Mouse (Mus musculus) limb, embryonic 12.5 days (tissue): Measurements from ENCODE around the gene Cenpe. TPM values are rescaled to one million over a fixed set of nuclear protein-coding genes. Genes with fewer than 3 reads are reported as not detected.

ENCODE experiments used
- ATAC-seq: fragments of 200-750 bp; cut with Nextera tagmentation; 2 replicates; pipeline ENCODE4 v1.8.0; 2017; ENCODE audit warnings: low read depth, moderate TSS enrichment; ENCODE audit not compliant: insufficient number of reproducible peaks, insufficient read depth, low FRiP score, low TSS enrichment
- H3K27ac ChIP-seq: fragments of 300-500 bp; sonication (generic); 2 replicates; pipeline ENCODE4 v1.5.1; 2016; ENCODE audit warnings: mild to moderate bottlenecking, moderate library complexity
- H3K27me3 ChIP-seq: fragments of 300-500 bp; sonication (generic); 2 replicates; pipeline ENCODE4 v1.6.1; 2016; ENCODE audit warnings: mild to moderate bottlenecking, moderate library complexity
- H3K36me3 ChIP-seq: fragments of 300-500 bp; sonication (generic); 2 replicates; pipeline ENCODE4 v1.6.1; 2016; ENCODE audit warnings: mild to moderate bottlenecking, moderate library complexity
- H3K4me1 ChIP-seq: fragments of 300-500 bp; sonication (generic); replicated peaks from 2 replicates; pipeline ENCODE4 v1.6.1; 2016
- H3K4me2 ChIP-seq: fragments of 300-500 bp; sonication (generic); 2 replicates; pipeline ENCODE4 v1.6.1; 2016; ENCODE audit warnings: mild to moderate bottlenecking, moderate library complexity
- H3K4me3 ChIP-seq: fragments of 300-500 bp; sonication (generic); replicated peaks from 2 replicates; pipeline ENCODE4 v1.5.1; 2016; ENCODE audit warnings: mild to moderate bottlenecking
- H3K9ac ChIP-seq: fragments of 300-500 bp; sonication (generic); replicated peaks from 2 replicates; pipeline ENCODE4 v1.6.1; 2016; ENCODE audit warnings: mild to moderate bottlenecking, moderate library complexity
- H3K9me3 ChIP-seq: fragments of 300-500 bp; sonication (generic); 2 replicates; pipeline ENCODE4 v1.6.1; 2016; ENCODE audit warnings: mild to moderate bottlenecking, moderate library complexity
- WGBS: fragments of 180-500 bp; shearing (Covaris S2); methylation state at CpG from one replicate; pipeline ENCODE4 v1.1.7; 2016; 5-methylcytosine and 5-hydroxymethylcytosine counted together
- polyA plus RNA-seq: library from polyadenylated mRNA; unstranded; fragments of >200 nt; fragmentation: Nextera tagmentation; extraction: Ambion mirVana; gene quantifications from 2 replicates; pipeline ENCODE4 v1.2.1, GENCODE M21; 2016

Gene Cenpe
- polyA plus RNA-seq, 1 experiment from 2014 or later: 39.5 TPM

GRCm38 (mm10) chr3:135307411-135308259 lies 95.3 kb downstream of the Cenpe start, which contains the start of gene Slc9b2:
Gene Slc9b2, plus strand, starts transcription at chr3:135307700.
- peak within 1 kb of the TSS; percentile 69 for H3K4me2 ChIP-seq
- H3K27me3 ChIP-seq: no peaks in the 10 kb centered on the region
- H3K4me3 ChIP-seq: peak within 1 kb of the TSS; percentile 41
- peaks cover 5% of the 10 kb centered on the region; the same call in 1 of the 2 replicates for H3K4me1 ChIP-seq
- ATAC-seq: peak; percentile 94
- no peak within 1 kb of the TSS for H3K27ac ChIP-seq
- no peaks in the 10 kb centered on the region for H3K36me3 ChIP-seq
- no peaks in the 10 kb centered on the region for H3K9me3 ChIP-seq
- H3K9ac ChIP-seq: peak within 1 kb of the TSS; percentile 45
- WGBS: 11% methylated on average over 28 of the region's 28 CpGs

- no peak for ATAC-seq
- Histone ChIP-seq H3K36me3 (no peaks in the 10 kb centered on the region), H3K4me1 (peaks cover 6% of the 10 kb centered on the region; the same call in 1 of the 2 replicates), H3K27me3 (no peaks in the 10 kb centered on the region), H3K9ac (no peak overlapping the region), H3K27ac (no peak overlapping the region), H3K4me3 (no peak overlapping the region), H3K4me2 (no peak overlapping the region), H3K9me3 (peaks cover 6% of the 10 kb centered on the region; the same call in 1 of the 2 replicates)
- WGBS: 34% methylated on average over 2 of the region's 2 CpGs
Observed at GRCm38 (mm10) chr3:135312916-135313491, 100.7 kb downstream of the Cenpe start.

GRCm38 (mm10) chr3:135313727-135314126 lies 101.4 kb downstream of the Cenpe start:
- peaks cover 3% of the 10 kb centered on the region; the same call in 1 of the 2 replicates for H3K4me1 ChIP-seq
- no peak overlapping the region for H3K9ac ChIP-seq
- no peaks in the 10 kb centered on the region for H3K36me3 ChIP-seq
- 79% methylated on average over 2 of the region's 2 CpGs for WGBS
- no peak overlapping the region for H3K4me2 ChIP-seq
- ATAC-seq: no peak
- H3K4me3 ChIP-seq: no peak overlapping the region
- no peaks in the 10 kb centered on the region for H3K27me3 ChIP-seq
- no peak overlapping the region for H3K27ac ChIP-seq
- peaks cover 6% of the 10 kb centered on the region; the same call in 1 of the 2 replicates for H3K9me3 ChIP-seq

DNA sequence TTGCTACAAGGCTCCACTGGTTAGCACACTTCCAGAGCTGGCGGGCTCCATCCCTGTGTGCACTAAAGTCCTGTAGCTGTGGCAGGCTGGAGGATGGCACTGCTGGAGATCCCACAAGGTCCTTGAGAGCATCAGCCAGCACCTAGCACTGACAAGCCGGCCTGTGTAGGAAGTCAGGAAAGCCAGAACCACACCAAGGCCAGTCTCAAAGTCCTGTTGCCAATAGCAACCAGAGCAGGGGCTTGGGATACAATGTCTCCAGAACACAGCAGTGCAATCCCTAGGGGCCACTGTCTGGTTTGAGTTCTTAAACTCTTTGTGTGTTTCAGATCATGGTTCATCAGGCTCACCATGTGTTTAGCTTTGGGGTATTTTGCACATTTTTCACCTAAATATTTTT lies 102.5 kb downstream of the Cenpe start:
- peaks cover 6% of the 10 kb centered on the region; the same call in 1 of the 2 replicates for H3K9me3 ChIP-seq
- no peak overlapping the region for H3K27ac ChIP-seq
- no peaks in the 10 kb centered on the region for H3K36me3 ChIP-seq
- peaks cover 3% of the 10 kb centered on the region; the same call in 1 of the 2 replicates for H3K4me1 ChIP-seq
- no peak overlapping the region for H3K9ac ChIP-seq
- 71% methylated on average over 2 of the region's 2 CpGs for WGBS
- H3K4me2 ChIP-seq: no peak overlapping the region
- H3K4me3 ChIP-seq: no peak overlapping the region
- ATAC-seq: no peak
- no peaks in the 10 kb centered on the region for H3K27me3 ChIP-seq

GRCm38 (mm10) chr3:135315720-135316425 lies 103.5 kb downstream of the Cenpe start:
- Histone ChIP-seq H3K9ac (no peak overlapping the region), H3K27me3 (no peaks in the 10 kb centered on the region), H3K36me3 (no peaks in the 10 kb centered on the region), H3K9me3 (peaks cover 6% of the 10 kb centered on the region; the same call in 1 of the 2 replicates), H3K4me2 (no peak overlapping the region), H3K27ac (no peak overlapping the region), H3K4me1 (peaks cover 3% of the 10 kb centered on the region; the same call in 1 of the 2 replicates), H3K4me3 (no peak overlapping the region)
- ATAC-seq: no peak
- 79% methylated on average over 9 of the region's 9 CpGs for WGBS

DNA sequence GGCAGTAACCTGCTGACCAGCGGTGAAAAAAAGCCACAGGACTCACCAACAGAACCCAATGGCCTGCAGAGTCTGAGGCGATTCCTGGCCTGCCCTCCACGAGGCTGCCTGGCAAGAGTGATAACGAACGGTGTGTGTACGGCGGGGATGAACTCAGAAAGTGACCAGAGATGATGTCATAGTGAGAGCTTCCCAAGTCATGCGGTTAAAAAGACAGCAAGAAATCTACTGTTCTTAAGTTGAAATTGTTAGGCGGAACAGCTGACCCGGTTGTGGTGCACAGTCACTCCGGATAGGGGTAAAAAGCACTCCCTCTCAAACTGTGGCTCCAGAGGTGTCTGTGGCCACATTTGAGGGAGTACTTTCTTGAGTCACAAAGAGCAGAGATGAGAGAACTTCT lies 106.0 kb downstream of the Cenpe start:
- no peak overlapping the region for H3K4me3 ChIP-seq
- 87% methylated on average over 11 of the region's 11 CpGs for WGBS
- peaks cover 6% of the 10 kb centered on the region; the same call in 1 of the 2 replicates for H3K9me3 ChIP-seq
- no peaks in the 10 kb centered on the region for H3K27me3 ChIP-seq
- no peak overlapping the region for H3K4me2 ChIP-seq
- ATAC-seq: no peak
- no peak overlapping the region for H3K27ac ChIP-seq
- no peaks in the 10 kb centered on the region for H3K36me3 ChIP-seq
- H3K9ac ChIP-seq: no peak overlapping the region
- peaks cover 3% of the 10 kb centered on the region; the same call in 1 of the 2 replicates for H3K4me1 ChIP-seq

Other genes starting within 250 kb of the Cenpe start
- 13.4 and 14.0 TPM in 2 replicates for gene Bdh2, start 68.7 kb downstream of the Cenpe start, polyA plus RNA-seq
- gene Slc9b2, start 95.2 kb downstream of the Cenpe start, polyA plus RNA-seq: 4.9 and 5.5 TPM in 2 replicates
- 0.49 TPM in 1 of 2 replicates, not detected in the other for gene Slc9b1, start 135.5 kb downstream of the Cenpe start, polyA plus RNA-seq
- gene Cisd2, start 211.4 kb downstream of the Cenpe start, polyA plus RNA-seq: 74.8 and 77.0 TPM in 2 replicates
- gene Ube2d3, start 225.6 kb downstream of the Cenpe start, polyA plus RNA-seq: 476 and 501 TPM in 2 replicates